Mouse (Mus musculus) kidney, adult 18-20 months (tissue): ENCODE measurements at regions not wholly inside any gene's neighbourhood (a gene's known extent, or its start where the extent isn't known, plus 50 kb on each side); places are given as distances from the start of the nearest gene placed in this dataset.

ENCODE experiments used
- DNase-seq: peaks from one replicate; pipeline ENCODE4 v3.0.0; 2021

GRCm38 (mm10) chr12:12701060-12701667 lies 240.6 kb downstream of the Mycn start:
- DNase-seq: no peak

- DNase-seq: no peak
Measured at GRCm38 (mm10) chr12:12693838-12694777, 247.6 kb downstream of the Mycn start.

GRCm38 (mm10) chr12:12687376-12687775 lies 254.3 kb downstream of the Mycn start:
- DNase-seq: no peak

GRCm38 (mm10) chr12:12685217-12685522 lies 256.5 kb downstream of the Mycn start:
- no peak for DNase-seq

GRCm38 (mm10) chr12:12684481-12685216 lies 257.1 kb downstream of the Mycn start:
- no peak for DNase-seq

GRCm38 (mm10) chr12:12683733-12684470 lies 257.8 kb downstream of the Mycn start:
- no peak for DNase-seq

GRCm38 (mm10) chr12:12681101-12681500 lies 260.6 kb downstream of the Mycn start:
- no peak for DNase-seq

GRCm38 (mm10) chr12:12680371-12680921 lies 261.3 kb downstream of the Mycn start:
- DNase-seq: no peak

- peak; percentile 27 for DNase-seq
Measured at GRCm38 (mm10) chr12:12676676-12677075, 265.0 kb downstream of the Mycn start.

GRCm38 (mm10) chr12:12669931-12670330 lies 271.8 kb downstream of the Mycn start:
- no peak for DNase-seq

GRCm38 (mm10) chr12:12668919-12669318 lies 272.8 kb downstream of the Mycn start:
- no peak for DNase-seq

- no peak for DNase-seq
Measured at GRCm38 (mm10) chr12:12655611-12656010, 286.1 kb downstream of the Mycn start.

GRCm38 (mm10) chr12:12655184-12655583 lies 286.5 kb downstream of the Mycn start:
- no peak for DNase-seq

GRCm38 (mm10) chr12:12652361-12652760 lies 289.4 kb downstream of the Mycn start:
- DNase-seq: no peak

- DNase-seq: no peak
Measured at GRCm38 (mm10) chr12:12650309-12650708, 291.4 kb downstream of the Mycn start.

GRCm38 (mm10) chr12:12647467-12647866 lies 294.2 kb downstream of the Mycn start:
- DNase-seq: no peak

- DNase-seq: no peak
Measured at GRCm38 (mm10) chr12:12645183-12645582, 296.5 kb downstream of the Mycn start.

GRCm38 (mm10) chr12:12643247-12643963 lies 298.3 kb downstream of the Mycn start:
- no peak for DNase-seq

- DNase-seq: no peak
Measured at GRCm38 (mm10) chr12:12635308-12635707, 306.4 kb downstream of the Mycn start.

- no peak for DNase-seq
Measured at GRCm38 (mm10) chr12:12627597-12627996, 314.1 kb downstream of the Mycn start.

GRCm38 (mm10) chr12:12625788-12626187 lies 315.9 kb downstream of the Mycn start:
- no peak for DNase-seq
